20 mouse cellular contexts compared by ENCODE assay signal in genomic region chr15:10970777-10971176, GRCm38 (mm10). TPM values are rescaled to one million over a fixed set of nuclear protein-coding genes. Genes with fewer than 3 reads are reported as not detected.
"Had no signal": no experiment of that assay in that cellular context is flagged by ENCODE, and none has a peak within 500 bp of the region (broad histone marks: within the 10 kb centered on the region; RNA-seq: fewer than 3 reads in every experiment).

No protein-coding gene starts in this region.

- H3K4me1 ChIP-seq: lung, embryonic 15.5 days; midbrain, embryonic 13.5 days; midbrain, embryonic 15.5 days; neural tube, embryonic 12.5 days; stomach, embryonic 15.5 days had no signal

- H3K27me3 ChIP-seq: lung, embryonic 15.5 days; megakaryocyte, embryonic 14.5 days; midbrain, embryonic 13.5 days; midbrain, embryonic 15.5 days; neural tube, embryonic 12.5 days; stomach, embryonic 15.5 days had no signal

- H3K9ac ChIP-seq: liver, postnatal 0 days; lung, embryonic 15.5 days; midbrain, embryonic 13.5 days; midbrain, embryonic 15.5 days; neural tube, embryonic 12.5 days; stomach, embryonic 15.5 days had no signal

- H3K27ac ChIP-seq: lung, embryonic 15.5 days; macrophage; midbrain, embryonic 13.5 days; midbrain, embryonic 15.5 days; neural tube, embryonic 12.5 days; stomach, embryonic 15.5 days; stomach, postnatal 0 days had no signal

- H3K9me3 ChIP-seq: lung, embryonic 15.5 days; megakaryocyte, embryonic 14.5 days; midbrain, embryonic 13.5 days; midbrain, embryonic 15.5 days; neural tube, embryonic 12.5 days; stomach, embryonic 15.5 days had no signal

- H3K36me3 ChIP-seq: lung, embryonic 15.5 days; midbrain, embryonic 13.5 days; midbrain, embryonic 15.5 days; neural tube, embryonic 12.5 days; stomach, embryonic 15.5 days had no signal

- ATAC-seq: liver, postnatal 0 days; lung, postnatal 0 days; midbrain, embryonic 13.5 days; midbrain, embryonic 15.5 days had no signal

- H3K4me2 ChIP-seq: lung, embryonic 15.5 days; midbrain, embryonic 11.5 days; midbrain, embryonic 13.5 days; midbrain, embryonic 15.5 days; neural tube, embryonic 12.5 days; stomach, embryonic 15.5 days had no signal

- DNase-seq: liver, postnatal 0 days; lung, adult 2 months; lung, postnatal 14 days; lung, postnatal 36 days; right cerebral cortex, postnatal 14 days; thymus, adult 2 months; thymus, postnatal 25 days; thymus, postnatal 4 days had no signal

- H3K4me3 ChIP-seq: lung, embryonic 15.5 days; megakaryocyte, embryonic 14.5 days; midbrain, embryonic 13.5 days; midbrain, embryonic 15.5 days; neural tube, embryonic 12.5 days; stomach, embryonic 15.5 days had no signal

RNA-seq across cellular contexts. Expression of gene C1qtnf3, which starts 18.6 kb away (rescaled TPM):
- polyA plus RNA-seq: macrophage; spleen, adult 2 months had no signal

RNA-seq across cellular contexts. Expression of gene Slc45a2, which starts 29.7 kb away (rescaled TPM):
- polyA plus RNA-seq: lung, adult 2 months; lung, embryonic 15.5 days; lung, postnatal 0 days; macrophage; midbrain, embryonic 13.5 days; midbrain, postnatal 0 days; stomach, postnatal 0 days; thymus, adult 2 months had no signal
